ENCODE assay signal across 8 mouse cellular contexts in genomic region chr7:73537634-73538423, GRCm38 (mm10). TPM values are rescaled to one million over a fixed set of nuclear protein-coding genes. Genes with fewer than 3 reads are reported as not detected.
A peak's percentile ranks its signal among the peaks of the same experiment; 100 is the strongest.
DNase-seq lines count a peak whose midpoint lies in the region; ATAC-seq and TF ChIP-seq lines count a peak whose summit lies in the region.

No protein-coding gene starts in this region.

- no peak for TF ChIP-seq CTCF in Patski (IDR thresholded peaks at IDR 0.05)

- under 1% methylated on average over 46 of the region's 46 CpGs for WGBS in hindbrain, embryonic 13.5 days

- DNase-seq in Patski (ENCODE audit: low read depth, low spot score) = peak; percentile 95
- peak; percentile 100 for DNase-seq in cerebellum, postnatal 14 days
- peak; percentile 100 for DNase-seq in frontal cortex, postnatal 14 days (ENCODE audit: low spot score in 2 of 2)
- DNase-seq in layer of hippocampus, postnatal 36 days = peak; percentile 100
- peak; percentile 100 for DNase-seq in lung, postnatal 36 days
- DNase-seq in retina, postnatal 1 day = peak; percentile 99
- DNase-seq in urinary bladder, adult 18-20 months (ENCODE audit: low spot score in 2 of 2) = peak; percentile 100

- H3K27ac ChIP-seq in hindbrain, embryonic 13.5 days = peak overlapping the region; percentile 95

- H3K9ac ChIP-seq in hindbrain, embryonic 13.5 days = peak overlapping the region; percentile 77

- H3K4me3 ChIP-seq in hindbrain, embryonic 13.5 days = peak overlapping the region; percentile 45

- no peaks in the 10 kb centered on the region for H3K27me3 ChIP-seq in Patski
- H3K27me3 ChIP-seq in hindbrain, embryonic 13.5 days = no peaks in the 10 kb centered on the region

- H3K9me3 ChIP-seq in hindbrain, embryonic 13.5 days = no peaks in the 10 kb centered on the region

- POLR2A ChIA-PET in Patski (lab: Charles Lee) = interaction anchor here (1.3 to 11.7 kb wide), 3 partner anchors 13 to 20 kb away, joined by 3 to 87 read pairs (median 8); no protein-coding TSS in a partner anchor

- CTCF ChIA-PET in Patski (lab: Charles Lee) = interaction anchor here (1.0 to 4.9 kb wide), 4 partner anchors 14 to 88 kb away, joined by 3 to 39 read pairs (median 15); no protein-coding TSS in a partner anchor

- H3K4me2 ChIP-seq in hindbrain, embryonic 13.5 days = peak overlapping the region; percentile 68

- peaks cover 42% of the 10 kb centered on the region for H3K4me1 ChIP-seq in hindbrain, embryonic 13.5 days (replicated peaks)

- ATAC-seq in Patski = peak; percentile 96
- peak; percentile 99 for ATAC-seq in hindbrain, embryonic 13.5 days (ENCODE audit: low FRiP score)

- H3K36me3 ChIP-seq in hindbrain, embryonic 13.5 days = no peaks in the 10 kb centered on the region

- in situ Hi-C loops in Patski (cut with MboI; ENCODE audit: low pct_unique_long_range_greater_than_20kb) = no loop called here

RNA-seq across cellular contexts. Expression of gene Chd2, which starts 3.8 kb away (rescaled TPM):
- polyA plus RNA-seq in Patski (2021) = 23.4 TPM
- 44.7 and 53.5 TPM in 2 replicates for polyA plus RNA-seq in hindbrain, embryonic 13.5 days (2015; fragmentation: Nextera tagmentation; extraction: Ambion mirVana)
- 10 to 100 TPM; 46.4 to 61.7 TPM for total RNA-seq in layer of hippocampus, postnatal 36 days (2021)

Comparison
In these comparisons a context has a peak if more than half of its experiments do, and no peak if none do; other contexts are left out.
1. Peak in every context shown above with its lines: DNase-seq, ATAC-seq, H3K4me3 ChIP-seq and H3K27ac ChIP-seq.